In genomic region chr1:159393070-159393699, GRCm38 (mm10) we compare ENCODE assay signal across 10 mouse cellular contexts.
DNase-seq lines count a peak whose midpoint lies in the region; ATAC-seq and TF ChIP-seq lines count a peak whose summit lies in the region.
"Had no signal": no experiment of that assay in that cellular context is flagged by ENCODE, and none has a peak within 500 bp of the region (broad histone marks: within the 10 kb centered on the region; RNA-seq: fewer than 3 reads in every experiment).

No protein-coding gene starts in this region.

- H3K4me1 ChIP-seq in intestine, embryonic 14.5 days (replicated peaks; ENCODE audit: control insufficient read depth, insufficient read depth, low read length) = peaks cover 12% of the 10 kb centered on the region
- H3K4me1 ChIP-seq in intestine, postnatal 0 days (replicated peaks; ENCODE audit: control insufficient read depth, insufficient read depth, low read length) = no peaks in the 10 kb centered on the region
- 0 out of 2 replicates have a peak, but pooled peaks cover 6% of the 10 kb centered on the region for H3K4me1 ChIP-seq in forebrain, embryonic 13.5 days

- no peak overlapping the region for H3K4me2 ChIP-seq in intestine, embryonic 14.5 days (ENCODE audit: low read length)
- no peak overlapping the region for H3K4me2 ChIP-seq in intestine, postnatal 0 days (replicated peaks; ENCODE audit: low read depth)
- no peak overlapping the region for H3K4me2 ChIP-seq in forebrain, embryonic 13.5 days
- H3K4me2 ChIP-seq: heart, embryonic 13.5 days; neural tube, embryonic 13.5 days had no signal

- no peak overlapping the region for H3K27ac ChIP-seq in intestine, embryonic 14.5 days (ENCODE audit: low read depth)
- no peak overlapping the region for H3K27ac ChIP-seq in intestine, postnatal 0 days (ENCODE audit: low read depth, low read length)
- H3K27ac ChIP-seq in forebrain, embryonic 13.5 days = no peak overlapping the region
- H3K27ac ChIP-seq: heart, embryonic 13.5 days; neural tube, embryonic 13.5 days had no signal

- 0 out of 2 replicates have a peak, but pooled peaks have one; percentile 57 for ATAC-seq in intestine, embryonic 14.5 days (replicated peaks; ENCODE audit: low FRiP score, low TSS enrichment, low read depth)
- ATAC-seq in intestine, postnatal 0 days = no peak
- no peak for ATAC-seq in megakaryocyte, adult 5-6 weeks (ENCODE audit: poor library complexity, severe bottlenecking)
- ATAC-seq in forebrain, embryonic 13.5 days = no peak

- H3K36me3 ChIP-seq in intestine, embryonic 14.5 days (ENCODE audit: control insufficient read depth, insufficient read depth, low read length) = no peaks in the 10 kb centered on the region
- no peaks in the 10 kb centered on the region for H3K36me3 ChIP-seq in intestine, postnatal 0 days (ENCODE audit: control insufficient read depth, insufficient read depth)
- H3K36me3 ChIP-seq in forebrain, embryonic 13.5 days (ENCODE audit: poor library complexity, severe bottlenecking) = no peaks in the 10 kb centered on the region
- H3K36me3 ChIP-seq: heart, embryonic 13.5 days; neural tube, embryonic 13.5 days had no signal

- H3K9ac ChIP-seq in intestine, embryonic 14.5 days (ENCODE audit: low read length) = no peak overlapping the region
- H3K9ac ChIP-seq in intestine, postnatal 0 days (ENCODE audit: low read depth, low read length) = no peak overlapping the region
- H3K9ac ChIP-seq in forebrain, embryonic 13.5 days = no peak overlapping the region
- H3K9ac ChIP-seq: heart, embryonic 13.5 days; neural tube, embryonic 13.5 days had no signal

- no peaks in the 10 kb centered on the region for H3K9me3 ChIP-seq in intestine, embryonic 14.5 days (ENCODE audit: control insufficient read depth, low read length)
- no peaks in the 10 kb centered on the region for H3K9me3 ChIP-seq in intestine, postnatal 0 days (ENCODE audit: control insufficient read depth)
- no peaks in the 10 kb centered on the region for H3K9me3 ChIP-seq in forebrain, embryonic 13.5 days (replicated peaks)
- H3K9me3 ChIP-seq: heart, embryonic 13.5 days; neural tube, embryonic 13.5 days had no signal

- 18% methylated on average over 6 of the region's 6 CpGs for WGBS in intestine, embryonic 14.5 days
- 35% methylated on average over 6 of the region's 6 CpGs for WGBS in intestine, postnatal 0 days
- WGBS in forebrain, embryonic 13.5 days = 30% methylated on average over 6 of the region's 6 CpGs

- TF ChIP-seq CTCF in intestine, postnatal 0 days (IDR thresholded peaks at IDR 0.05; ENCODE audit: low read depth) = no peak

- DNase-seq in intestine, embryonic 14.5 days (ENCODE audit: low spot score) = peak; percentile 54
- peak; percentile 47 for DNase-seq in embryo, embryonic 10 days (ENCODE audit: low spot score)
- peak; percentile 22 for DNase-seq in gonadal fat pad, adult 2 months (ENCODE audit: low read depth)
- DNase-seq in kidney, postnatal 4 days = peak; percentile 43 to 62
- DNase-seq in lung, postnatal 25 days (ENCODE audit: low spot score) = peak; percentile 49

- H3K27me3 ChIP-seq in intestine, embryonic 14.5 days (replicated peaks; ENCODE audit: control insufficient read depth, insufficient read depth, low read length) = no peaks in the 10 kb centered on the region
- H3K27me3 ChIP-seq in intestine, postnatal 0 days (replicated peaks; ENCODE audit: control insufficient read depth, insufficient read depth, low read length) = no peaks in the 10 kb centered on the region
- no peaks in the 10 kb centered on the region for H3K27me3 ChIP-seq in forebrain, embryonic 13.5 days
- H3K27me3 ChIP-seq: neural tube, embryonic 13.5 days had no signal

- H3K4me3 ChIP-seq in intestine, embryonic 14.5 days (ENCODE audit: low read depth, low read length) = no peak overlapping the region
- no peak overlapping the region for H3K4me3 ChIP-seq in intestine, postnatal 0 days (ENCODE audit: low read depth, low read length)
- H3K4me3 ChIP-seq in forebrain, embryonic 13.5 days = no peak overlapping the region
- H3K4me3 ChIP-seq: heart, embryonic 13.5 days; neural tube, embryonic 13.5 days had no signal
